Mouse (Mus musculus) gastrocnemius, postnatal 25 days (tissue): Measurements from ENCODE around the gene Phtf1. TPM values are rescaled to one million over a fixed set of nuclear protein-coding genes. Genes with fewer than 3 reads are reported as not detected.

Experiments
- DNase-seq: peaks from one replicate; pipeline ENCODE4 v3.0.0; 2022
- long read RNA-seq, 2 experiments: library from polyadenylated mRNA; stranded (forward); transcript quantifications; one replicate each; pipeline ENCODE4 v2.0.0; 2021
- total RNA-seq, 2 experiments: library from RNA; stranded (reverse); gene quantifications; 1 replicate in 1 of 2; 2 replicates in 1 of 2; pipeline ENCODE4 v1.2.3; 2021

Gene Phtf1
- 1 to 10 TPM; 4.2 to 5.8 TPM for total RNA-seq
- long read RNA-seq, experiment 1, partial matches to known transcripts = 1 of 5 reads
- long read RNA-seq, experiment 1, other reads (novel, unspliced or antisense) = 1 of 5 reads
- long read RNA-seq, experiment 2, transcript Phtf1-202 (19 exons, 3,327 nt) = major isoform, 6 of 10 reads
- long read RNA-seq, experiment 2, partial matches to known transcripts = 0 of 10 reads
- long read RNA-seq, experiment 2, other reads (novel, unspliced or antisense) = 2 of 10 reads

DNA sequence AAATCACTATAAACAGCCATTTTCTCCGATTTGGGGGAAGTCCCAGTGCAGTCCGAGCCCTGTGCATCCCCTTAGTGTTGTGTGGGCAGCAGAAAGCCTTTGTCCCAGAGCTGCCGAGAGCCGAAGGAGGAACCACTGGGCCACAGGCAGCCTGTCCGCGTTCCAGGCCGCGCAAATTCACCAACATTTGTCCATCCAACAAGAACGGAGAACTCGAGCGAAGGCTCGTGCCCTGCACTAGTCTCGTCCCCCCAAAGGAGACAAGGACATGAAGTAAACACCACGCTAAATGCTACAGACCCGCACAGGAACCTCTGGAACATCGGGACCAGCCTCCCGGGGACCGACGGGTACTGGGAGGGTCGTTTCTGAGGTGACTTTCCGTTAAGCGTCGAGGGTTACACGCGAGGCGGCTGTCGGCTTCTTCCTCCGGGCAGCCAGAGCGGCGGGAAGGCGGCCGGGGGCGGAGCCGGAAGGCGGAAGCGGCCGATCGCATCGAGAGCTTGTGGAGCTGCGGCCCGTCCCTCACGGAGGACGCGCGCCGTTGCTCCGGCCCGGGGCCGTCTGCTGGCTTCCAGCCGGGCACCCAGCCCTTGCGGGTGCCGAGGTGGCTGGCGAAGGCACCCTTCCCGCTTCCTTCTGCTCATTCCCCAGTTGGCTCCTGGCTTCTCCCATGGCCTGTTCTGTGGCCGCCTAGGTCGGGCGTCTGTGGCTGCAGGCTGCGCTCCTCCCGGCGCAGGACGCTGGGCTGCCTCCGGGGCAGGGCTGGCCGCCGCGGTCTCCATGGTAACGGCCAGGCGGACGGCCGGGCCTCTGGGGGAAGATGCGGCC is at the start of gene Phtf1:
Gene Phtf1, plus strand, starts transcription at position 250 of the 831 bp plus-strand sequence.
- peak; percentile 86 for DNase-seq

DNA sequence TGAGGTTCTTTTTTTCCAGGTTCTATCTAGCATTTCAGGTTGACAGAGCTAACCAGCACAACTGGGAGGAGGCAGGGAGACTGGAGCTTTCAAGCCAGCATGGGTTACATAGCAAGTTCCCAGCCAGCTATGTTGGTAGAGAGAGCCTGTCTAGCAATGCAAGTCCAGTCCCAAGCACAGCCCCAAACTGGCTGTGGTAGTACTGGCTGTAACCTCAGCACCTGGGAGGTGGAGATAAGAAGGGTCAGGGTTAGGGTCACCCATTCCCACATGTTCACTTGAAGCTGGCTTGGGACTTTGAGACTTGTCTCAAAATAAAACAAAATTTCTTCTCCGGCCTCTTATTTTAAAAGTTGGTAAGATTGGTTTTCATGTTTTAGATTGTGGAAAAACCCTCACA is 47.8 kb upstream of the Phtf1 start:
- no peak for DNase-seq

DNA sequence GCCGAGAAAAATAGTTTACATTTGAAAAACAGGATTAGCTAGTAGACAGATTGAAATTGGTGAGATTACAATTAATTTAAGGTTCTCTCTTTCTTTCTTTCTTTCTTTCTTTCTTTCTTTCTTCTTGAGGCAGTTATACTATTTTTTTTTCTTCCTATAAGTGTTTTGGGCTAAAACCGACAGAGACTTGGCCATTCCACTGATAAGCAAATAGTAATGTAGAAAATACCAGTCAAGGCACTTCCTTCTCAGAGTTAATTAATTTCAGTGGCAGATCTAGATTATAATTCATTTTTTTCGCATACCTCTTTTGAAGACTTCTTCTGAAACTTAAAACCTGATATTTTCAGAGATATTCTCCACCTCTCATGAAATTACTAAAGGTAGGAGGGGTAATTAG is 42.6 kb upstream of the Phtf1 start:
- DNase-seq = no peak

DNA sequence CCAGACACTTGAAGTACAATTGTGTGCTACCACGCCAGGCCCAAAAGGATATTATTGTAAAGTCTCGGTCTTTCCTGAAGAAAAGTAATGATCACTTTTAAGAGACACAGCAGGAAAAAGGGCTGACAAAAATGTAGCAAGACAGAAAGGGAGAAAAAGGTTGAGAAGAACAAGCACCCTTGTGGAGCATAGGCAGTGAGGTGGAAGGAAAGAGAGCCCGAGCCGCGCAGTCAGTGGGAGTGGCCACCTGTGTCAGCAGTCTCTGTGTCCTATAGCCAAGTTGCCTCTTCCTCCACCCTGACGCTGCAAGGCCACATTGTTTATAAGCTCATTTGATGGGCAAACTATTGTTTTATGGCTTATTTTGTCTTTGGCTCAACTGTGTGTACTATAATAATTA is 40.4 kb upstream of the Phtf1 start:
- DNase-seq = no peak

DNA sequence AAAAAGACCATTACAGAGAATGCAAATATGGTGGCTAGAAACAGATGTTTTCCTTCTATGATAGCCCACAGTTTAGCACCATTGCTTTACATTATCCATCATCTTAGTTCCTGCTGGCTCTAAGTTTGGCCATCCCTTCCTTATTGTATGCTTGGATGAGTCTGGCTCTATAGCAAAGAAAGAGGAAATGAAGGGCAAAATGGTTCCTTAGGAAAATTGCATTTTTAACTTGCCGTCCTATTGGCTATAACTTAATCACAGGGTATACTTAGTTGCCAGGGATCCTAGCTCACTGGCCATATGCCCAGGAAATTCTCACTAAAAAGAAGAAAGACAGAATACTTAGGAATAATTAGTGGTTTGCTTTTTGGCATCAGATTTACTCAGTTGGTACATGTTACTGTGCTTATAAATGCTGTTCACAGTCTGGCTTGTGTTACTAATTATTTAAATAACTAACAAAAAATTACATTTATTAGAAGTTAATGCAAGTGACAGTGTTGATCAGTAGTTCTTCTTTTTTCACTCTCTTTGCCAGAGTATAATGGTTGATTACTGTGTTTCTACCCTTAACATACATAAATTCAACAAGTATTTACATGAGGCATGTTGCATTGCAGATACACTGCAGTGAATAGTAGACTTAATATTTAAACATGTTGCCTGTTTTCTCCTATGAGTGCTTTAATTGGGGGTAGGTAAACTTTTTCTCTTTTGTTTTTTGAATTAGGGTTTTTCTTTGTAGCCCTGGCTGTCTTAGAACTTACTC is 22.9 kb upstream of the Phtf1 start:
- no peak for DNase-seq

DNA sequence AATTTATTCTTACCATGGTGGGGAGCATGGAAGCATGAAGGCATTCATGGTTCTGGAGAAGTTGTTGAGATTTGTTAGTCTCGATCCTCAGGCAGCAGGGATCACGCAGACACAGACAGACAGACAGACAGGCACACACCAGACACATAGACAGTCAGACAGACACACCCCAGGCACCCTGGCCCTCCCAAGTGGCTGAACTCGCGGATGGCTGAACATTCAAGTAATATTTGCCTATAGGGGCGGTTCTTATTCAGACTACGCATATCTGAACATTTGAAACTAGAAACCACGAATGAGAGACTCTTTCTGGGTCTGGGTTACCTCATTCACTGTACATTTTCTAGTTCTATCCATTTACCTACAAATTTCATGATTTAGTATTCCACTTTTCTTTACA is 19.2 kb upstream of the Phtf1 start:
- DNase-seq = no peak

DNA sequence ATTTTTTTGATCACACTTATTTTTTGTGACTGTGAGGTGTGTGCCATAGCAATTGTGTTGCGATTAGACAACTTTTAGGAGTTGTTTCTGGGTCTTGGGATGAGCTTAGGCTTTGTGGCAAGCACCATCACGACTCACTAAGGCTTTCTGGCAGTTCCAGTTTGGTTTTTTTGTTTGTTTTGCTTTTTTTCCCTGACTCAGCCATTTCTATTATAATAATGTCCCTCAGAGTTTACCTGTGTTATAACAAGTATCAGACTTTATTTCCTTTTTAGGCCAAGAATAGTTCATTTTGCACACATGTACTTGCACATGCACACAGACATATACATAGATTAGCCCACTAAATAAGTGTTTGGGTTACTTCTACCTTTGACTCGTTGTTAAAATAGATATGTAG is 7.3 kb upstream of the Phtf1 start:
- DNase-seq = no peak

DNA sequence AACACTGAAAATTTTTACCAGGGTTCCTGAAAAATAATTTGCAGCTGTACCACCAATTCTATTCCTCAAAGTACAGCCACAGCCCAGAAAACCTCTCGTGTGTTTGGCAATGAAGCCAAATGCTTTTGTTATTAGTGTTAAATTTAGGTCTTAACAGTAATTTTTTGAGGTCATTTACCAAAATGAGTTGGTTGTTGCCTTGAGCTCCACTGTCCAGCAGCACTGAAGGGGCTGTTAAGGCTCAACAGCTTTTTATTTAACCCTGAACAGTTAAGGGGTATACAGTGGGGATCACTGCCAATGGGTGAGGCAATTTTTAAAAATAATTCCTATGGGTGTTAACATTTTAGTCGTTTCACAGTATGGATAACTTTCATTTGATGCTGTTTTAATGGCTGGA is 679 bp upstream of the Phtf1 start:
- DNase-seq = no peak

DNA sequence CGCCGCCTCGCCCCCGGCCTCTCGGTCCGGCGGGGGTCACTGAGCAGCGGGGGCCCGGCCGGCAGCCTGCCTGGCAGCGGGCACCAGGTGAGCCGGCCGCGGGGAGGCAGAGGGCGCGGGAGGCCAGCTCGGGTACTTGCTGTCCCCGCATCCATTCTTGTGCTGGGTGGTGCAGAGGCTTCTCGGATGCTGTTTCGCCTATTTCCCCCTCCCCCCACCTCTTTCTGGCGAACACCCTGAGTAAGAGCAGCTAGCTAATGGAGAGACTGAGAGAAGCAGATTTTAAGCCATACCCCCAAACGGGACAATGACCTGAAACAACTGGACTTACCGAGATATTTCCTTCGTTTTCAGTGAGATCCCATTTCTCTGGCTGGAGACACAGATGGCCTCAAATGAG is 791 bp downstream of the Phtf1 start:
- DNase-seq = no peak

DNA sequence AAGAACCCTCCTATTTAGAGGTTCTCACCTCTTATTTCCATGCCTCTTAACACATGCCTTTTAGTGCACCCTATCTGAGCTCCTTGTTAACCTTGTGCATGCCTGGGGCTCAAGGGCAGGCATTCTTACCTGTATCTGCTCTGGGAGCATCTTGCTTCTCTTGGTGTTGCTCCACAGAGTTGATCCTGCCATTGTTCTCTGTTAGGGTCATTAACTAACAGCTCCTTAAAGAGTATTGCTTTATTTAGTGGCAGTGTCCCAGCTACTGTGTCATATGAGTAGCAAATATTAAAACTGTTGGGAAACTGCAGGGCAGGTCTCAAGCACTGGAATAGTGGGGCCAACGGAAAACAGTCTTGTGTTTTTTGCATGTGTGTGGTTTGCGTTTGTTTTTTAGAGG is 3.2 kb downstream of the Phtf1 start:
- DNase-seq = no peak

DNA sequence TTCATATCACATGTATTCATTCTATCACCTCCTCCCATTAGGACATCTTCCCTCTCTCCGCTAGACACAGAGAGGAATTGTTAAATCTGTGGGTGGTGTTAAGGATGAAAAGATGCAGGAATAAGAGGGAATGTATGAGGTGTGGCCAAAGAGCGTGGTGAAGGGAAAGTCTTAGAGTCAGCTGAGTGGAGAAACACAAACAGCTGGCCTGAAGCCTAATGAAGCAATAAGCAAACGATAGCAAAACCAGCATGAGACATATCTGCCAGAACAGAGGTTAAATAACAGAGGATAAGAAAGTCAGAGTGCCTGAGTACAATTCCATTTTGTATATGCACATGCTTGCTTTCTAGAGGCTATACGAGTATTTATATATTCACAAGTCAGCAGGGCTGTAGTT is 16.6 kb downstream of the Phtf1 start:
- DNase-seq = no peak

DNA sequence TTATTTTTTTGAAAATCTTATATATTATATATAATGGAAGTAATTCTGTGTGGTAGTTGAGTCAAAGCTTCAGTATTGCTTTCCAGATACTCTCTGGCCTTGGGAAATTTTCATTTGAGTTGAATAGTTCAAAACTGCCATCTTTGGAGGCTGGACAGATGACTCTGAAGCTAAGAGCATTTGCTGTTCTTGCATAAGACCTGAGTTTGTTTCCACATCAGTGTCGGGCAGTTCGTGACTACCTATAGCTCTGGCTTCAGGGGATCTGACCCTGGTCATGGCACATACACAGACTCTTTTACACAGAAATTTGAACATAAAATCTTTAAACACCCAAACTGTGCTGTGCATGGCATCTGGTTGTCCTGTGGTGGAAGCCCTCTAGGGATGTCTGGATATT is 17.3 kb downstream of the Phtf1 start:
- DNase-seq = no peak

DNA sequence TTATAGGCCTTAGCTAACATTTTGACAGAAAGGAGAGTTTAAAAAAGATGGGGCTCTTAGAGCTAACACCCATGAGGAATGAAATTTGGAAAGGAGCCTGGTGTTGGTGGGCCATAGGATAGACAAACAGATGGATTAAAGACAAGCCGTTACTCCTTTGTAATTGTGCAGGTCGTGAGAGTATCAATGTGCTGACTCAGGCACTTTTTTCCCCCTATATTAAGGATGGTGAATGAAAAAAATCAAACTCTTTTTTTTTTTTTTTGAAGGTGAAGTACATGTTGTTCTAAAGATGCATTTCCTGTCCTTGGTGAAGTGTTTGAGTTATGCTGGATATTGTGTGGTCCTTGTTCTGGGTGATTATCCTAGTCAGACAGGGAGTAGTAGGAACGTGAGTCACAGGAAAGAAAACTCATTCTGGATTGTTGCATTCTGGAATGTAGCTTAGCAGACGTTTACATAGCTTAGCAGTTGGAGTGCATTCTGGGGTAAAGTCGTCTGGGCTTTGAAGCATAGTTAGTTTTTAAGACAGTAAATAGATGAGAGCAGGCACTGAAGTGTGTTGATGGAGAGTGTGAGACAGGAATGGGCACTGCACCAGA is 20.0 kb downstream of the Phtf1 start:
- DNase-seq = no peak

DNA sequence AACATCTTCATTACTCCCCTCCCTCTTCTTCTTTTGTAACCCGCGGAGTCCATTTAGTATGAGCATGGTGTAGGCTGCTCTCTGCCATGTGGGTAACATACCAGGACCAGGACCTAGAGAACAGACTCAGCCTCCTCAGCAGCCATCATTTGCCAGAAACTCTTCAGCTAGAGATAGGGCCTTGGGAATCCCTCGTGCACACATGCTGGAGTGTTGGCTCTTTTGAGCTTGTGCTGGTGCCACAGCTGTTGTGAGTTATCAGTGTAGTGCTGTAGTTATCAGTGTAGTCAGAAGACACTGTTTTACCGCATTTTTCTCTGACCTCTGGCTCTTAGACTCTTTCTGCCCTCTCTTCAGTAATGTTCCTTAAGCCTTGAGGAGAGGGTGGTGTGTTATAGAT is 21.4 kb downstream of the Phtf1 start:
- DNase-seq = no peak

DNA sequence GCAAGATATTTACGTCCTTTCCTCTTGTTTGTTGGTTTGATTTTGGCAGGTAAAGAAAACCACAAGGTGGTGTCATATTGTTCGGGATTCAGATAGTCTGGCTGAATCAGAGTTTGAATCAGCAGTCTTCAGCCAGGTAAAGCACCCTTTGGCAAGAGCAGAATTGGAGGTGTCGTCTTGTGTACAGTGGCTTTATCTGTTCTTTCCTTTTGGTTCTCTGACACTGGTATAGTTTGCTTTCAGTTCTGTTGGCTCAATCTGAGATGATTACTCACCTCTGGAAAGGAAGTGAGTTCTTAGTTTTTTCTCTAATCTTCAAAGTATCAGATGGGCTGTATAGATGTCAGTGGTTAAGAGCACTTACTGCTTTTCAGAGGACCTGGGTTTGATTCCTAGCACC is 23.4 kb downstream of the Phtf1 start:
- DNase-seq = no peak

DNA sequence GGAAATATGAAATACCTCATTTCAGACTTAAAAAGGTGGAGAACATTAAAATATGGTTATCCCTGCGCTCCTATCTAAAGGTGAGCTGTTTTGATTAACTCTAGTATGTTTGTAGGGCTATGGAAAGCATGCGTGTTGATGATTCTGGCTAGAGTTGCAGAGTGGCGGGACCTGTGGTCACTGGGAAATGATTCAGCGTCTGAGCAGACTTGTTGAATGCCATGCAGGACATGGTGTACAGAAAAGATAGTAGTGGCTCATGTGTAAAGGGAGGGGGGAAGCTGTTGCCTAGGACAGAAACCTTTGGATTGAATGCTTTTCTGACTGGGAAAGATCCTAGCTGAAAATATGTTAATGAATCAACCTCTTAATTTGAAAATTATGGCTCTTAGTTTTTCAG is 30.8 kb downstream of the Phtf1 start:
- DNase-seq = no peak

DNA sequence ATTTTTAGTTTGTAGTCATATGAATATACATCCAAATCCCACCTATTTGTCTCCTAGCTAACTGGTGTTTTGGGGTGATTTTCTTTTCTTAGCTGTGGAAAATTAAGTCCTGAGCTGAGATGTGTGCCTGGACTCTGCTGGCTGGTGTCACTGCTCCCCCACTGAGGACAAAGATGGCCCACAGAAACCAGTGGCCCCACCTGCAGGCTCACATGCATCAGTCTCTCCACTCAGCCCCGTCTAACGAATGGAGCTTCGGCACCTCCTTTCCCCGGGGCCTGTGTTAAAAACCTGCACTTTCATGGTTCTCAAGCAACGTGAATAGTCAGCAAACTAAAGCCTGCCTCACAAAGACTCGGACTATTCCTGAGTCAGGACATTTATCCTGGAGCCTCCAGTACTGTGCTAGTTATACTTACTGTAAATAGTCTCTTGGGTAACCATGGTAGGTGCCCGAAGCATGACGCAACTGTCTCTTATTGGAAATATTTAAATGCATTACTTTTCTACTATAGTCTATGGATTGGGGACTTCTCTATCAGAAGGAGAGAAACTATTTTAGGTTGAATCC is 39.1 kb downstream of the Phtf1 start:
- DNase-seq = no peak

DNA sequence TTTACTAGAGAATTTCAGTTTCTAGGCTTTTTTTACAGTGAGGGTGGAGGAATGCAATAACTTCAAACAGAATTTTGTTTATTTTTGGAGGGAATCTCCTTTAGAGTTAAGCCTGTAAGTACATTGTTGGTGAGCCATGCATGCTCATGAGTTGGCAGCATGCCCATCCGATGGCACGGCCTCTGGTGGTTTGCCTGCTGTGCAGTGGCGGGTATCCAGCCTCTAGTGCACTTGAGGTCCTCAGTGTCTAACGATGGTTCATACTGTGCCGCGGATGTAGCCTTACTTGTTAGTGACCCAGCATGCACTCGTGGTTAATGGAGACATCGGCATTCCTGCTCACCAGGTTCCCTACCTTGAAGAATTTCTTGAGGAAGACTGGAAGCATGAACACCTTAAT is 39.6 kb downstream of the Phtf1 start:
- DNase-seq = no peak

DNA sequence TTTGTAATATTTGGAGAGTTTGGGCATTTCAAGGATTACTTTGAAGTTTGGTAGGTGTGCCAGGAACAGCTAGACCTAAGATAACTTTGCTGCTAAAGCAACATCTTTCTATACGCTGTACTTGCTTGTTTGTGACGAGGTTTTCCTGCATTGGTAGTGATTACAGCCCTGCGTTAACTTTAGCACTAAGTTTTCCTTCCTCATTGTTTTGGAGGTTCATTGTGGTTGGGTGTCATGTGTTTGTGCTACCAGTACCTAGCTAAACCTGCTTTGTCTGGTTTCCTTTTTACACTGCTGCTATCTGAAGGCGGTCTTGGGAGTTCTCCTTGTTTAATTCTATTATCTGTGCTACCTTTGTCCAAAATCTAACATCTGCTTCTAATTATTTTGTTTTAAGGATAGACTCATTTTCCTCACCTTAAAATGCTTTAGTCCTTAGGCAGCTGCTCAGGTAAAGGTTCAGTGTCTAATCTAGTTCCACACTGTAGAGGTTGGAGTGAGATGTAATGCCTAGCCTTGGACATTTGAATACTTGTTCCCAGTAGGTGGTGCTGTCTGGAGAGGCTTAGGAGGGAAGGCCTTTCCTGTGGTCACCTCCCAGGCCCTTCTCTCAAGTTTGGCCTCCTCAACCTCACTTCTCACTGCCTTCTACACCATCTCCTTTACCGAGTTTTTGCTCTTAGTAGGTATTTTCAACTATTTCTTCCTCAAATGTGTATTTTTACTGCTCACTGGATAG is 42.2 kb downstream of the Phtf1 start:
- DNase-seq = no peak

DNA sequence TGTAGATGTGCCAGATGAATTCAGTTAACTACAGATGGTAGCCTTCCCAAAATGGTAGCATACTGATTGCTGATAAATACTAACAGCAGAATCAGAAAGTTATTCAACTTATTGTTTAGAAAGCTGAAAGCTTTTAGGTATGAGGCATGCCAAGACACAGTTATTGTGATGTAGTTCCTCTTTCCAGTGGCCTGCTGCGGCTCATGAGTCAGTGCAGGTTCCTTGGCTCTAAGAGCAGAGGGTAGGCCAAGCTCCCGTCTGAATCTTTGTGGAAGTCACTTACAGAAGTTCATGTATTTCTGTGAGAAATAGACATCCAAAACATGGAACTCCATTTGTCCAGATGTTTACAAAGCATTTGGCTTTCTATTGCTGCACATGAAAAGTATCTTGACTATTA is 44.1 kb downstream of the Phtf1 start:
- DNase-seq = no peak

DNA sequence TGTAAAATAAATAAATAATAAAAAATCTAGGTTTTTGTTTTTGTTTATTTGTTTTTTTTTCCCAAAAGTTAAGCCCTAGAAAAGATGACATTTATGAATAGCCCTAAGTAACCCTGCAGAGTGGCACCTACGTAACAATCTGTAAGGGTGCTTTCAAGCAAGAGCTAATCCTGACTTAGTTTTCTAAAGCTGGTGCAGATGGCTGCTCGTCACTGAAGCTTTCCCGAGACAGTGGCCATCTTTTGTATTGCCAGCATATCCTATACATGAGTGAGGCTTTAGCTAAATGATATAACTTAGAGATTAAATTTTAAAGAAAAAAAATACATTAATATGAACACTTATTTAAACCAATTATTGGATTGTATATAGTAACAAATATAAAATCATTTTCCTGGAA is 50.0 kb downstream of the Phtf1 start:
- no peak for DNase-seq

DNA sequence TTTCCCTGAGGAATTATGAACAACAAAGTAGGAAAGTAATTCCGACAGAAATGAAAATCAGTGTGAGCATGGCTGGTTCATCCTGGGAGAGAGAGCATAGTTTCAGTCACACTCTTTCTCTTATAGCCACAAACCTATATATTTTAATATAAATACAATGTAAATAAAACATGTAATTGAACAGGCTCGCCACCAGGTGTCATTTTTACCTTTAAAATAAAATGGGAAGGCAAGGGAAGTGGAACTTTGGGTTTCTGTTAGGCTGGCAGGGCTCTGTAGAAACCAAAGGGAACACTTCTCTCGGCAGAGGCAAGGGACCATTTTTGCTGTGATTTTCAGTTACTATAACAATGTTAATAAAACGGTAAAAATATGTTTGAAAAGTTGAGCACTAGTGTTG is 51.5 kb downstream of the Phtf1 start:
- no peak for DNase-seq
